Mouse (Mus musculus): ENCODE results near the gene Pctp. TPM values are rescaled to one million over a fixed set of nuclear protein-coding genes. Genes with fewer than 3 reads are reported as not detected.
A peak's percentile ranks its signal among the peaks of the same experiment; 100 is the strongest.

The Pctp gene
- total RNA-seq, 2 experiments from 2014 or later = 2.8 to 4.0 TPM

- no peak for TF ChIP-seq CTCF (IDR thresholded peaks at IDR 0.05)
- Histone ChIP-seq H3K4me3 (peak overlapping the region; percentile 82), H3K27ac (no peak overlapping the region)
- DNase-seq = no peak
- intact Hi-C loops (cut with DNase I) = no loop called here
Observed at GRCm38 (mm10) chr11:90001396-90002230, 1.1 kb downstream of the Pctp start.

GRCm38 (mm10) chr11:90000666-90001065 is 2.0 kb downstream of the Pctp start:
- DNase-seq = no peak
- no peak for TF ChIP-seq CTCF (IDR thresholded peaks at IDR 0.05)
- Histone ChIP-seq H3K4me3 (no peak overlapping the region), H3K27ac (no peak overlapping the region)
- intact Hi-C loops (cut with DNase I) = no loop called here

GRCm38 (mm10) chr11:89998996-89999770 is 3.5 kb downstream of the Pctp start:
- no peak for DNase-seq
- intact Hi-C loops (cut with DNase I) = loop anchor here (10.0 kb wide), 1 partner anchor 616 kb away; no protein-coding TSS in a partner anchor
- TF ChIP-seq CTCF (IDR thresholded peaks at IDR 0.05) = no peak
- Histone ChIP-seq H3K27ac (no peak overlapping the region), H3K4me3 (no peak overlapping the region)

GRCm38 (mm10) chr11:89996856-89997255 is 5.8 kb downstream of the Pctp start:
- intact Hi-C loops (cut with DNase I) = loop anchor here (10.0 kb wide), 1 partner anchor 618 kb away; no protein-coding TSS in a partner anchor
- H3K27ac ChIP-seq = no peak overlapping the region
- DNase-seq = no peak
- no peak for TF ChIP-seq CTCF (IDR thresholded peaks at IDR 0.05)
- no peak overlapping the region for H3K4me3 ChIP-seq

GRCm38 (mm10) chr11:89996406-89996805 is 6.3 kb downstream of the Pctp start:
- Histone ChIP-seq H3K27ac (no peak overlapping the region), H3K4me3 (no peak overlapping the region)
- intact Hi-C loops (cut with DNase I) = loop anchor here (10.0 kb wide), 1 partner anchor 618 kb away; no protein-coding TSS in a partner anchor
- no peak for TF ChIP-seq CTCF (IDR thresholded peaks at IDR 0.05)
- no peak for DNase-seq

- intact Hi-C loops (cut with DNase I) = loop anchor here (10.0 kb wide), 1 partner anchor 619 kb away; no protein-coding TSS in a partner anchor
- Histone ChIP-seq H3K27ac (no peak overlapping the region), H3K4me3 (no peak overlapping the region)
- DNase-seq = no peak
- TF ChIP-seq CTCF (IDR thresholded peaks at IDR 0.05) = no peak
Observed at GRCm38 (mm10) chr11:89995596-89995995, 7.1 kb downstream of the Pctp start.

- intact Hi-C loops (cut with DNase I) = loop anchor here (10.0 kb wide), 1 partner anchor 620 kb away; no protein-coding TSS in a partner anchor
- no peak overlapping the region for H3K4me3 ChIP-seq
- no peak overlapping the region for H3K27ac ChIP-seq
- no peak for DNase-seq
- no peak for TF ChIP-seq CTCF (IDR thresholded peaks at IDR 0.05)
Observed at GRCm38 (mm10) chr11:89994706-89995105, 8.0 kb downstream of the Pctp start.

GRCm38 (mm10) chr11:89991661-89992060 is 11.0 kb downstream of the Pctp start:
- intact Hi-C loops (cut with DNase I) = loop anchor here (2.0 to 10.0 kb wide), 2 partner anchors 25 to 623 kb away; no protein-coding TSS in a partner anchor
- Histone ChIP-seq H3K4me3 (no peak overlapping the region), H3K27ac (no peak overlapping the region)
- no peak for TF ChIP-seq CTCF (IDR thresholded peaks at IDR 0.05)
- DNase-seq = no peak

GRCm38 (mm10) chr11:89988936-89989589 is 13.6 kb downstream of the Pctp start:
- H3K27ac ChIP-seq = no peak overlapping the region
- intact Hi-C loops (cut with DNase I) = loop anchor here (1.0 kb wide), 1 partner anchor 181 kb away; no protein-coding TSS in a partner anchor
- no peak overlapping the region for H3K4me3 ChIP-seq
- peak; percentile 87 for TF ChIP-seq CTCF (IDR thresholded peaks at IDR 0.05)
- peak; percentile 78 for DNase-seq

- Histone ChIP-seq H3K4me3 (no peak overlapping the region), H3K27ac (no peak overlapping the region)
- no peak for TF ChIP-seq CTCF (IDR thresholded peaks at IDR 0.05)
- intact Hi-C loops (cut with DNase I) = no loop called here
- DNase-seq = no peak
Observed at GRCm38 (mm10) chr11:89986516-89986915, 16.2 kb downstream of the Pctp start.

GRCm38 (mm10) chr11:89985200-89986187 is 17.2 kb downstream of the Pctp start:
- intact Hi-C loops (cut with DNase I) = no loop called here
- TF ChIP-seq CTCF (IDR thresholded peaks at IDR 0.05) = no peak

More at GRCm38 (mm10) chr11:89985200-89986187, 17.2 kb downstream of the Pctp start:
- no peak overlapping the region for H3K27ac ChIP-seq
- no peak overlapping the region for H3K4me3 ChIP-seq
- DNase-seq = no peak

Data from gastrocnemius, adult 2 months (tissue).